Mouse (Mus musculus): Measurements from ENCODE around the gene Slc22a12. TPM values are rescaled to one million over a fixed set of nuclear protein-coding genes. Genes with fewer than 3 reads are reported as not detected.

Gene Slc22a12
- polyA plus RNA-seq, 1 experiment from 2014 or later = not detected

GRCm38 (mm10) chr19:6529265-6529985, 13.4 kb downstream of the Slc22a12 start:
- Histone ChIP-seq H3K4me1 (replicated peaks; ENCODE audit: control insufficient read depth, insufficient read depth, low read length) (peaks cover 32% of the 10 kb centered on the region; the same call in 1 of the 2 replicates), H3K27me3 (ENCODE audit: control insufficient read depth, insufficient read depth, low read length) (peaks cover 2% of the 10 kb centered on the region; the same call in 1 of the 2 replicates), H3K4me2 (ENCODE audit: low read depth, low read length, severe bottlenecking) (peak overlapping the region; percentile 27; the same call in 1 of the 2 replicates), H3K27ac (ENCODE audit: low read depth, low read length) (peak overlapping the region; percentile 18; the same call in 1 of the 2 replicates), H3K4me3 (ENCODE audit: low read depth, low read length) (no peak overlapping the region), H3K36me3 (ENCODE audit: control insufficient read depth, insufficient read depth, low read length) (no peaks in the 10 kb centered on the region), H3K9ac (ENCODE audit: low read length) (no peak overlapping the region; the same call in 1 of the 2 replicates), H3K9me3 (ENCODE audit: control insufficient read depth, low read length) (no peaks in the 10 kb centered on the region)
- peak; percentile 52 for ATAC-seq (replicated peaks; ENCODE audit: low FRiP score)
- peak; percentile 74 for DNase-seq (ENCODE audit: low spot score)
- 56% methylated on average over 14 of the region's 14 CpGs for WGBS

GRCm38 (mm10) chr19:6527839-6528531, 14.8 kb downstream of the Slc22a12 start:
- Histone ChIP-seq H3K9ac (ENCODE audit: low read length) (no peak overlapping the region), H3K27me3 (ENCODE audit: control insufficient read depth, insufficient read depth, low read length) (peaks cover 2% of the 10 kb centered on the region; the same call in 1 of the 2 replicates), H3K36me3 (ENCODE audit: control insufficient read depth, insufficient read depth, low read length) (no peaks in the 10 kb centered on the region), H3K4me3 (ENCODE audit: low read depth, low read length) (no peak overlapping the region), H3K4me1 (replicated peaks; ENCODE audit: control insufficient read depth, insufficient read depth, low read length) (peaks cover 25% of the 10 kb centered on the region; the same call in 1 of the 2 replicates), H3K27ac (ENCODE audit: low read depth, low read length) (no peak overlapping the region), H3K9me3 (ENCODE audit: control insufficient read depth, low read length) (no peaks in the 10 kb centered on the region), H3K4me2 (ENCODE audit: low read depth, low read length, severe bottlenecking) (no peak overlapping the region)
- ATAC-seq (replicated peaks; ENCODE audit: low FRiP score) = no peak
- 83% methylated on average over 17 of the region's 17 CpGs for whole genome bisulfite sequencing
- DNase-seq (ENCODE audit: low spot score) = no peak

GRCm38 (mm10) chr19:6527439-6527838, 15.4 kb downstream of the Slc22a12 start:
- Histone ChIP-seq H3K4me3 (ENCODE audit: low read depth, low read length) (no peak overlapping the region), H3K36me3 (ENCODE audit: control insufficient read depth, insufficient read depth, low read length) (no peaks in the 10 kb centered on the region), H3K9me3 (ENCODE audit: control insufficient read depth, low read length) (no peaks in the 10 kb centered on the region), H3K9ac (ENCODE audit: low read length) (no peak overlapping the region), H3K4me1 (replicated peaks; ENCODE audit: control insufficient read depth, insufficient read depth, low read length) (peaks cover 21% of the 10 kb centered on the region; the same call in 1 of the 2 replicates), H3K27ac (ENCODE audit: low read depth, low read length) (no peak overlapping the region), H3K4me2 (ENCODE audit: low read depth, low read length, severe bottlenecking) (no peak overlapping the region), H3K27me3 (ENCODE audit: control insufficient read depth, insufficient read depth, low read length) (peaks cover 2% of the 10 kb centered on the region; the same call in 1 of the 2 replicates)
- no peak for DNase-seq (ENCODE audit: low spot score)
- WGBS = 86% methylated on average over 3 of the region's 3 CpGs
- ATAC-seq (replicated peaks; ENCODE audit: low FRiP score) = no peak

- H3K27ac ChIP-seq (ENCODE audit: low read depth, low read length) = no peak overlapping the region
- no peaks in the 10 kb centered on the region for H3K27me3 ChIP-seq (ENCODE audit: control insufficient read depth, insufficient read depth, low read length)
- H3K9ac ChIP-seq (ENCODE audit: low read length) = no peak overlapping the region
- H3K4me2 ChIP-seq (ENCODE audit: low read depth, low read length, severe bottlenecking) = no peak overlapping the region
- ATAC-seq (replicated peaks; ENCODE audit: low FRiP score) = no peak
- peaks cover 13% of the 10 kb centered on the region; the same call in 1 of the 2 replicates for H3K4me1 ChIP-seq (replicated peaks; ENCODE audit: control insufficient read depth, insufficient read depth, low read length)
- WGBS = 93% methylated on average over 9 of the region's 9 CpGs
- DNase-seq (ENCODE audit: low spot score) = no peak
- no peaks in the 10 kb centered on the region for H3K9me3 ChIP-seq (ENCODE audit: control insufficient read depth, low read length)
- no peaks in the 10 kb centered on the region for H3K36me3 ChIP-seq (ENCODE audit: control insufficient read depth, insufficient read depth, low read length)
- no peak overlapping the region for H3K4me3 ChIP-seq (ENCODE audit: low read depth, low read length)
Measured at GRCm38 (mm10) chr19:6526010-6526409, 16.8 kb downstream of the Slc22a12 start.

- Histone ChIP-seq H3K9ac (ENCODE audit: low read length) (no peak overlapping the region), H3K27me3 (ENCODE audit: control insufficient read depth, insufficient read depth, low read length) (no peaks in the 10 kb centered on the region), H3K4me2 (ENCODE audit: low read depth, low read length, severe bottlenecking) (no peak overlapping the region), H3K27ac (ENCODE audit: low read depth, low read length) (no peak overlapping the region), H3K36me3 (ENCODE audit: control insufficient read depth, insufficient read depth, low read length) (no peaks in the 10 kb centered on the region), H3K4me3 (ENCODE audit: low read depth, low read length) (no peak overlapping the region), H3K4me1 (replicated peaks; ENCODE audit: control insufficient read depth, insufficient read depth, low read length) (peaks cover 8% of the 10 kb centered on the region; the same call in 1 of the 2 replicates), H3K9me3 (ENCODE audit: control insufficient read depth, low read length) (no peaks in the 10 kb centered on the region)
- ATAC-seq (replicated peaks; ENCODE audit: low FRiP score) (no peak), DNase-seq (ENCODE audit: low spot score) (no peak)
- WGBS = 85% methylated on average over 4 of the region's 4 CpGs
Measured at GRCm38 (mm10) chr19:6525023-6525422, 17.8 kb downstream of the Slc22a12 start.

- Histone ChIP-seq H3K27me3 (ENCODE audit: control insufficient read depth, insufficient read depth, low read length) (no peaks in the 10 kb centered on the region), H3K9me3 (ENCODE audit: control insufficient read depth, low read length) (no peaks in the 10 kb centered on the region), H3K9ac (ENCODE audit: low read length) (no peak overlapping the region), H3K4me2 (ENCODE audit: low read depth, low read length, severe bottlenecking) (no peak overlapping the region), H3K36me3 (ENCODE audit: control insufficient read depth, insufficient read depth, low read length) (no peaks in the 10 kb centered on the region), H3K4me1 (replicated peaks; ENCODE audit: control insufficient read depth, insufficient read depth, low read length) (peaks cover 14% of the 10 kb centered on the region), H3K27ac (ENCODE audit: low read depth, low read length) (no peak overlapping the region), H3K4me3 (ENCODE audit: low read depth, low read length) (no peak overlapping the region)
- DNase-seq (ENCODE audit: low spot score) (no peak), ATAC-seq (replicated peaks; ENCODE audit: low FRiP score) (no peak)
- 89% methylated on average over 14 of the region's 14 CpGs for WGBS
Measured at GRCm38 (mm10) chr19:6522289-6522688, 20.5 kb downstream of the Slc22a12 start.

- WGBS = 85% methylated on average over 3 of the region's 3 CpGs
- Histone ChIP-seq H3K36me3 (ENCODE audit: control insufficient read depth, insufficient read depth, low read length) (no peaks in the 10 kb centered on the region), H3K9me3 (ENCODE audit: control insufficient read depth, low read length) (no peaks in the 10 kb centered on the region)
Measured at GRCm38 (mm10) chr19:6521630-6522029, 21.2 kb downstream of the Slc22a12 start.

GRCm38 (mm10) chr19:6519483-6519882, 23.3 kb downstream of the Slc22a12 start:
- Histone ChIP-seq H3K4me1 (replicated peaks; ENCODE audit: control insufficient read depth, insufficient read depth, low read length) (peaks cover 15% of the 10 kb centered on the region), H3K36me3 (ENCODE audit: control insufficient read depth, insufficient read depth, low read length) (no peaks in the 10 kb centered on the region), H3K27me3 (ENCODE audit: control insufficient read depth, insufficient read depth, low read length) (no peaks in the 10 kb centered on the region), H3K9ac (ENCODE audit: low read length) (no peak overlapping the region), H3K4me3 (ENCODE audit: low read depth, low read length) (no peak overlapping the region), H3K27ac (ENCODE audit: low read depth, low read length) (no peak overlapping the region), H3K4me2 (ENCODE audit: low read depth, low read length, severe bottlenecking) (no peak overlapping the region), H3K9me3 (ENCODE audit: control insufficient read depth, low read length) (no peaks in the 10 kb centered on the region)
- DNase-seq (ENCODE audit: low spot score) = no peak
- 73% methylated on average over 2 of the region's 2 CpGs for WGBS
- ATAC-seq (replicated peaks; ENCODE audit: low FRiP score) = peak; percentile 28; the same call in 1 of the 2 replicates

More at GRCm38 (mm10) chr19:6521630-6522029, 21.2 kb downstream of the Slc22a12 start:
- H3K4me1 ChIP-seq (replicated peaks; ENCODE audit: control insufficient read depth, insufficient read depth, low read length) = peaks cover 14% of the 10 kb centered on the region
- H3K4me2 ChIP-seq (ENCODE audit: low read depth, low read length, severe bottlenecking) = no peak overlapping the region
- DNase-seq (ENCODE audit: low spot score) (no peak), ATAC-seq (replicated peaks; ENCODE audit: low FRiP score) (no peak)
- no peak overlapping the region for H3K4me3 ChIP-seq (ENCODE audit: low read depth, low read length)
- H3K27me3 ChIP-seq (ENCODE audit: control insufficient read depth, insufficient read depth, low read length) = no peaks in the 10 kb centered on the region
- no peak overlapping the region for H3K27ac ChIP-seq (ENCODE audit: low read depth, low read length)
- no peak overlapping the region for H3K9ac ChIP-seq (ENCODE audit: low read length)

Data from forebrain, embryonic 11.5 days (tissue).